Mouse (Mus musculus) cerebellum, postnatal 25 days (tissue): ENCODE results near the gene Bach1.

Experiments used
- DNase-seq, 2 experiments: peaks; one replicate each; pipeline ENCODE4 v3.0.0; 2021; ENCODE audit warnings: mixed read lengths in 2 of 2

The Bach1 gene

GRCm38 (mm10) chr16:87745192-87745945 lies 46.6 kb downstream of the Bach1 start:
- no peak for DNase-seq

GRCm38 (mm10) chr16:87746728-87747127 lies 48.0 kb downstream of the Bach1 start:
- peak; percentile 45 to 59 for DNase-seq

GRCm38 (mm10) chr16:87751243-87751642 lies 52.5 kb downstream of the Bach1 start:
- DNase-seq: no peak

- DNase-seq: no peak
Observed at GRCm38 (mm10) chr16:87752482-87752881, 53.7 kb downstream of the Bach1 start.

- DNase-seq: peak; percentile 74 to 86
Observed at GRCm38 (mm10) chr16:87754858-87755257, 56.1 kb downstream of the Bach1 start.

- no peak for DNase-seq
Observed at GRCm38 (mm10) chr16:87755915-87756314, 57.2 kb downstream of the Bach1 start.

GRCm38 (mm10) chr16:87758016-87758415 lies 59.3 kb downstream of the Bach1 start:
- DNase-seq: no peak

GRCm38 (mm10) chr16:87764668-87765109 lies 65.9 kb downstream of the Bach1 start:
- DNase-seq: no peak

GRCm38 (mm10) chr16:87765984-87766383 lies 67.2 kb downstream of the Bach1 start:
- peak in 1 of 2 experiments; percentile 10 for DNase-seq

- no peak for DNase-seq
Observed at GRCm38 (mm10) chr16:87770576-87770975, 71.8 kb downstream of the Bach1 start.

- no peak for DNase-seq
Observed at GRCm38 (mm10) chr16:87771926-87772325, 73.2 kb downstream of the Bach1 start.

- DNase-seq: peak in 1 of 2 experiments; percentile 39
Observed at GRCm38 (mm10) chr16:87774398-87774797, 75.7 kb downstream of the Bach1 start.

GRCm38 (mm10) chr16:87777373-87777772 lies 78.6 kb downstream of the Bach1 start:
- no peak for DNase-seq

- no peak for DNase-seq
Observed at GRCm38 (mm10) chr16:87781637-87782036, 82.9 kb downstream of the Bach1 start.
